Mouse (Mus musculus) CH12.LX (cell line): ENCODE measurements at regions not wholly inside any gene's neighbourhood (a gene's known extent, or its start where the extent isn't known, plus 50 kb on each side); places are given as distances from the start of the nearest gene placed in this dataset.
A peak's percentile ranks its signal among the peaks of the same experiment; 100 is the strongest.

Experiments used
- DNase-seq: peaks from one replicate; pipeline ENCODE4 v3.0.0-alpha.2; 2013; ENCODE audit errors: extremely low read depth
- H3K27ac ChIP-seq: 2 replicates; pipeline ENCODE4 v1.5.1; 2012; ENCODE audit warnings: low read depth, mild to moderate bottlenecking, control low read depth, moderate library complexity; ENCODE audit not compliant: insufficient read depth
- H3K27me3 ChIP-seq: replicated peaks from 2 replicates; pipeline ENCODE3; 2012; ENCODE audit warnings: inconsistent platforms
- H3K36me3 ChIP-seq, 2 experiments: replicated peaks in 1 of 2; 2 replicates each; pipeline versions ENCODE3 to v1.6.1; 2012; ENCODE audit warnings: inconsistent platforms in 1 of 2, low read length in 1 of 2, mild to moderate bottlenecking in 1 of 2, mixed read lengths in 1 of 2, moderate library complexity in 1 of 2; ENCODE audit not compliant: control insufficient read depth in 1 of 2, insufficient read depth in 1 of 2
- H3K4me1 ChIP-seq, 2 experiments: 2 replicates each; pipeline ENCODE4 v1.6.1; 2012; ENCODE audit warnings: inconsistent platforms in 1 of 2, moderate library complexity in 1 of 2; ENCODE audit not compliant: insufficient read depth in 2 of 2, control insufficient read depth in 1 of 2
- H3K4me2 ChIP-seq: 2 replicates; pipeline ENCODE4 v1.6.1; 2012; ENCODE audit warnings: low read depth, mild to moderate bottlenecking, control low read depth; ENCODE audit not compliant: poor library complexity, insufficient read depth, severe bottlenecking
- H3K4me3 ChIP-seq, 3 experiments: fragments of 150-350 bp in 1 of 3; sonication (generic) in 1 of 3; replicated peaks in 1 of 3; 2 replicates each; pipeline versions ENCODE3 to v1.5.1; 2011 to 2012; ENCODE audit warnings: low read depth in 2 of 3, low read length in 2 of 3, mild to moderate bottlenecking in 2 of 3, moderate library complexity in 2 of 3, control low read depth in 1 of 3, improper control_type of control experiment in 1 of 3, inconsistent platforms in 1 of 3, mixed read lengths in 1 of 3; ENCODE audit not compliant: poor library complexity in 1 of 3
- H3K79me2 ChIP-seq: replicated peaks from 2 replicates; pipeline ENCODE4 v1.6.1; 2012; ENCODE audit warnings: mild to moderate bottlenecking, moderate library complexity; ENCODE audit not compliant: control insufficient read depth, poor library complexity, insufficient read depth, severe bottlenecking; ENCODE audit errors: extremely low read depth
- H3K9ac ChIP-seq: 2 replicates; pipeline ENCODE4 v1.6.1; 2012; ENCODE audit warnings: low read depth, mild to moderate bottlenecking, control low read depth, moderate library complexity; ENCODE audit not compliant: insufficient read depth
- H3K9me3 ChIP-seq: replicated peaks from 2 replicates; pipeline ENCODE3; 2012; ENCODE audit warnings: low read length, inconsistent platforms, mixed read lengths
- CHD2 ChIP-seq: IDR thresholded peaks from 2 replicates; pipeline ENCODE4 v1.6.1; 2011; ENCODE audit warnings: low read length, improper control_type of control experiment
- CTCF ChIP-seq, 2 experiments: IDR thresholded peaks in 1 of 2; conservative IDR thresholded peaks in 1 of 2; 2 replicates each; pipeline ENCODE4 v1.5.1; 2011 to 2012; ENCODE audit warnings: low read depth in 2 of 2, low read length in 2 of 2, improper control_type of control experiment in 1 of 2, inconsistent platforms in 1 of 2, mild to moderate bottlenecking in 1 of 2, moderate library complexity in 1 of 2
- E2F4 ChIP-seq: IDR thresholded peaks from 2 replicates; pipeline ENCODE4 v1.6.1; 2011; ENCODE audit warnings: low read depth, low read length, improper control_type of control experiment; ENCODE audit not compliant: insufficient replicate concordance
- ELF1 ChIP-seq: IDR thresholded peaks from 2 replicates; pipeline ENCODE4 v1.6.1; 2014; ENCODE audit warnings: low read depth, mild to moderate bottlenecking, inconsistent platforms, low read length, improper control_type of control experiment
- EP300 ChIP-seq: IDR thresholded peaks from 2 replicates; pipeline ENCODE4 v1.6.1; 2011; ENCODE audit warnings: low read length, improper control_type of control experiment
- ETS1 ChIP-seq: conservative IDR thresholded peaks from 2 replicates; pipeline ENCODE4 v1.6.1; 2012; ENCODE audit warnings: low read depth, mild to moderate bottlenecking, inconsistent platforms, low read length, improper control_type of control experiment, moderate library complexity
- GABPA ChIP-seq: IDR thresholded peaks from 2 replicates; pipeline ENCODE4 v1.6.1; 2012; ENCODE audit warnings: low read depth, low read length, improper control_type of control experiment, inconsistent platforms; ENCODE audit not compliant: insufficient replicate concordance
- IRF4 ChIP-seq: IDR thresholded peaks from 2 replicates; pipeline ENCODE4 v1.6.1; 2014; ENCODE audit warnings: low read depth, mild to moderate bottlenecking, inconsistent platforms, low read length, improper control_type of control experiment
- JUND ChIP-seq: conservative IDR thresholded peaks from 2 replicates; pipeline ENCODE4 v1.6.1; 2011; ENCODE audit warnings: low read depth, low read length, improper control_type of control experiment
- KAT2A ChIP-seq: IDR thresholded peaks from 2 replicates; pipeline ENCODE4 v1.6.1; 2012; ENCODE audit warnings: low read length, improper control_type of control experiment, inconsistent platforms; ENCODE audit not compliant: insufficient replicate concordance
- MAX ChIP-seq: IDR thresholded peaks from 2 replicates; pipeline ENCODE4 v1.6.1; 2011; ENCODE audit warnings: low read length, improper control_type of control experiment
- MAZ ChIP-seq: IDR thresholded peaks from 2 replicates; pipeline ENCODE4 v1.6.1; 2012; ENCODE audit warnings: low read depth, mild to moderate bottlenecking, inconsistent platforms, low read length, improper control_type of control experiment, moderate library complexity
- MEF2A ChIP-seq: IDR thresholded peaks from 2 replicates; pipeline ENCODE4 v1.6.1; 2014; ENCODE audit warnings: low read depth, mild to moderate bottlenecking, inconsistent platforms, low read length, improper control_type of control experiment, borderline replicate concordance
- MXI1 ChIP-seq: IDR thresholded peaks from 2 replicates; pipeline ENCODE4 v1.6.1; 2011; ENCODE audit warnings: mild to moderate bottlenecking, low read depth, low read length, improper control_type of control experiment
- MYC ChIP-seq: IDR thresholded peaks from 2 replicates; pipeline ENCODE4 v1.6.1; 2011; ENCODE audit warnings: low read depth, mild to moderate bottlenecking, improper control_type of control experiment, low read length
- NELFE ChIP-seq: IDR thresholded peaks from 2 replicates; pipeline ENCODE4 v1.6.1; 2011; ENCODE audit warnings: low read depth, low read length, improper control_type of control experiment
- NRF1 ChIP-seq: IDR thresholded peaks from 2 replicates; pipeline ENCODE4 v1.6.1; 2014; ENCODE audit warnings: low read depth, mild to moderate bottlenecking, inconsistent platforms, low read length, improper control_type of control experiment, moderate library complexity
- POLR2A ChIP-seq: IDR thresholded peaks from 2 replicates; pipeline ENCODE4 v1.6.1; 2011; ENCODE audit warnings: low read depth, mild to moderate bottlenecking, improper control_type of control experiment, low read length
- RAD21 ChIP-seq: IDR thresholded peaks from 2 replicates; pipeline ENCODE4 v1.6.1; 2011; ENCODE audit warnings: low read depth, mild to moderate bottlenecking, low read length, improper control_type of control experiment, moderate library complexity
- SIN3A ChIP-seq: IDR thresholded peaks from 2 replicates; pipeline ENCODE4 v1.6.1; 2012; ENCODE audit warnings: low read length, improper control_type of control experiment, inconsistent platforms
- TBP ChIP-seq: conservative IDR thresholded peaks from 2 replicates; pipeline ENCODE4 v1.6.1; 2011; ENCODE audit warnings: low read depth, low read length, improper control_type of control experiment
- TCF12 ChIP-seq: IDR thresholded peaks from 2 replicates; pipeline ENCODE4 v1.6.1; 2014; ENCODE audit warnings: low read depth, mild to moderate bottlenecking, inconsistent platforms, low read length, improper control_type of control experiment
- USF2 ChIP-seq: conservative IDR thresholded peaks from 2 replicates; pipeline ENCODE4 v1.6.1; 2011; ENCODE audit warnings: low read depth, low read length, improper control_type of control experiment
- ZC3H11A ChIP-seq: IDR thresholded peaks from 2 replicates; pipeline ENCODE4 v1.6.1; 2012; ENCODE audit warnings: low read depth, mild to moderate bottlenecking, inconsistent platforms, low read length, improper control_type of control experiment
- ZKSCAN1 ChIP-seq: IDR thresholded peaks from 2 replicates; pipeline ENCODE4 v1.6.1; 2012; ENCODE audit warnings: low read depth, inconsistent platforms, low read length, improper control_type of control experiment, borderline replicate concordance
- ZMIZ1 ChIP-seq: IDR thresholded peaks from 2 replicates; pipeline ENCODE4 v1.6.1; 2012; ENCODE audit warnings: low read depth, mild to moderate bottlenecking, inconsistent platforms, low read length, improper control_type of control experiment
- ZNF384 ChIP-seq: IDR thresholded peaks from 2 replicates; pipeline ENCODE4 v1.6.1; 2012; ENCODE audit warnings: low read depth, low read length, improper control_type of control experiment, inconsistent platforms
- dilution Hi-C: fragments of 300-500 bp; cut with MboI; formaldehyde crosslinking; loops from 2 replicates; pipeline ENCODE4 v1.14.3; 2020; ENCODE audit warnings: low sequenced_read_pairs; ENCODE audit not compliant: extremely low pct_unique_long_range_greater_than_20kb, extremely low pct_ligation_motif_present
- in situ Hi-C: fragments of 300-500 bp; cut with MboI; formaldehyde crosslinking; loops from 3 replicates; pipeline ENCODE4 v1.14.3; 2019; ENCODE audit warnings: low sequenced_read_pairs, low pct_ligation_motif_present, low pct_unique_long_range_greater_than_20kb, mixed read lengths

- H3K4me2 ChIP-seq = no peak overlapping the region
- no peak for DNase-seq
- H3K9ac ChIP-seq = no peak overlapping the region
- no peak overlapping the region for H3K27ac ChIP-seq
- dilution Hi-C loops (no loop called here), in situ Hi-C loops (no loop called here)
- no peaks in the 10 kb centered on the region for H3K27me3 ChIP-seq
- peaks cover 0 to 2% of the 10 kb centered on the region in 2 experiments; a peak in 1 of 4 replicates for H3K4me1 ChIP-seq
- no peaks in the 10 kb centered on the region for H3K9me3 ChIP-seq
- H3K36me3 ChIP-seq = no peaks in the 10 kb centered on the region
- no peak overlapping the region for H3K4me3 ChIP-seq
- H3K79me2 ChIP-seq = no peaks in the 10 kb centered on the region
- no peak for TF ChIP-seq NELFE
- TF ChIP-seq KAT2A = no peak
- TF ChIP-seq EP300 = no peak
- no peak for TF ChIP-seq RAD21
- TF ChIP-seq TBP = no peak
- TF ChIP-seq CHD2 = no peak
- no peak for TF ChIP-seq ELF1
- TF ChIP-seq ETS1 = no peak
- no peak for TF ChIP-seq MAZ
- no peak for TF ChIP-seq ZNF384
- no peak for TF ChIP-seq POLR2A
- TF ChIP-seq IRF4 = no peak
- TF ChIP-seq MEF2A = no peak
- TF ChIP-seq E2F4 = no peak
- TF ChIP-seq SIN3A = no peak
- TF ChIP-seq CTCF (conservative IDR thresholded peaks at IDR 0.05 in 1 of 2, IDR thresholded peaks at IDR 0.05 in 1 of 2; ENCODE audit: low read depth in 2 of 2, low read length in 2 of 2) = no peak
- TF ChIP-seq USF2 = no peak
- no peak for TF ChIP-seq MXI1
- TF ChIP-seq, all 38 proteins: peak for 0
These were observed 331.6 kb downstream of the Ttll7 start for GRCm38 (mm10) chr3:147183656-147184290.

- Histone ChIP-seq H3K4me1 (no peaks in the 10 kb centered on the region; a peak in 1 of 4 replicates), H3K4me2 (no peak overlapping the region), H3K4me3 (no peak overlapping the region), H3K27ac (no peak overlapping the region), H3K9me3 (no peaks in the 10 kb centered on the region), H3K36me3 (no peaks in the 10 kb centered on the region), H3K79me2 (no peaks in the 10 kb centered on the region), H3K27me3 (no peaks in the 10 kb centered on the region)
- peak; percentile 6 for DNase-seq
- dilution Hi-C loops (no loop called here), in situ Hi-C loops (no loop called here)
- TF ChIP-seq ZKSCAN1 = no peak
- no peak for TF ChIP-seq GABPA
- TF ChIP-seq NRF1 = no peak
- no peak for TF ChIP-seq TCF12
- no peak for TF ChIP-seq JUND
- no peak for TF ChIP-seq ZMIZ1
- TF ChIP-seq MAX = no peak
- TF ChIP-seq NELFE = no peak
- TF ChIP-seq ZC3H11A = no peak
- TF ChIP-seq MYC = no peak
- TF ChIP-seq, all 38 proteins: peak for 0
- no peak overlapping the region for H3K9ac ChIP-seq
These were observed 337.6 kb downstream of the Ttll7 start for GRCm38 (mm10) chr3:147189737-147190136.
